Mouse (Mus musculus): ENCODE data around the gene Gatad2a. TPM values are rescaled to one million over a fixed set of nuclear protein-coding genes. Genes with fewer than 3 reads are reported as not detected.

The Gatad2a gene
- polyA plus RNA-seq, 1 experiment from 2014 or later = 54.8 TPM

- H3K27ac ChIP-seq = no peak overlapping the region
- H3K9ac ChIP-seq = no peak overlapping the region
- 39% methylated on average over 10 of the region's 10 CpGs for WGBS
- no peaks in the 10 kb centered on the region; the same call in 1 of the 2 replicates for H3K4me1 ChIP-seq
- H3K36me3 ChIP-seq = peaks cover 11% of the 10 kb centered on the region
- H3K9me3 ChIP-seq (replicated peaks) = no peaks in the 10 kb centered on the region
- H3K4me2 ChIP-seq (replicated peaks) = no peak overlapping the region
- H3K4me3 ChIP-seq = no peak overlapping the region
- H3K27me3 ChIP-seq = peaks cover 48% of the 10 kb centered on the region
- ATAC-seq (ENCODE audit: low FRiP score) = no peak
Observed at GRCm38 (mm10) chr8:69876097-69876496, 120.1 kb downstream of the Gatad2a start.

GRCm38 (mm10) chr8:69874654-69875053 lies 121.5 kb downstream of the Gatad2a start:
- no peak overlapping the region for H3K9ac ChIP-seq
- H3K27me3 ChIP-seq = peaks cover 33% of the 10 kb centered on the region
- no peaks in the 10 kb centered on the region for H3K4me1 ChIP-seq
- H3K27ac ChIP-seq = no peak overlapping the region
- no peaks in the 10 kb centered on the region for H3K9me3 ChIP-seq (replicated peaks)
- no peak overlapping the region for H3K4me2 ChIP-seq (replicated peaks)
- 76% methylated on average over 13 of the region's 13 CpGs for WGBS
- ATAC-seq (ENCODE audit: low FRiP score) = no peak
- no peak overlapping the region for H3K4me3 ChIP-seq
- peaks cover 15% of the 10 kb centered on the region for H3K36me3 ChIP-seq

DNA sequence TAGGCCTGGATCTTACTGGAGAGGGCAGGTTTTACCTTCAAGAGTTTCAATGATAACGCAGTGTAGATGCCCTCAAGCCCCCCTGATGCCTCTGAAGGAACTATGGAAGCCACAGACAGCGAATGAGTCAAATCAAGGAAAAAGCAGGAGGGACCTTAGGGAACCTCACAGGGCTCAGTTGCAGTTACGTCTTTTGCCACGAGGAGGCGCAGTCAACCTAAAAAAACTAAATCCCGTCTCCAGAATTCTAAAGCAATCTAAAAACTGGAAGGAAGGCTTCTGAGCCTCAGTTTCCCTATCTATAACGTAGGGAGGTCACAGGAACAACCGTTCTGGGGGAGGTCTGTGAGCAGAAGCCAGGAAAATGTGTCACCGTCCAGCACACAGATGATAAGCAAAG lies 122.0 kb downstream of the Gatad2a start:
- WGBS = 12% methylated on average over 9 of the region's 9 CpGs
- Histone ChIP-seq H3K36me3 (peaks cover 15% of the 10 kb centered on the region), H3K4me1 (no peaks in the 10 kb centered on the region), H3K4me2 (replicated peaks) (no peak overlapping the region), H3K27ac (no peak overlapping the region), H3K9ac (no peak overlapping the region), H3K27me3 (peaks cover 28% of the 10 kb centered on the region), H3K4me3 (no peak overlapping the region), H3K9me3 (replicated peaks) (no peaks in the 10 kb centered on the region)
- ATAC-seq (ENCODE audit: low FRiP score) = no peak

DNA sequence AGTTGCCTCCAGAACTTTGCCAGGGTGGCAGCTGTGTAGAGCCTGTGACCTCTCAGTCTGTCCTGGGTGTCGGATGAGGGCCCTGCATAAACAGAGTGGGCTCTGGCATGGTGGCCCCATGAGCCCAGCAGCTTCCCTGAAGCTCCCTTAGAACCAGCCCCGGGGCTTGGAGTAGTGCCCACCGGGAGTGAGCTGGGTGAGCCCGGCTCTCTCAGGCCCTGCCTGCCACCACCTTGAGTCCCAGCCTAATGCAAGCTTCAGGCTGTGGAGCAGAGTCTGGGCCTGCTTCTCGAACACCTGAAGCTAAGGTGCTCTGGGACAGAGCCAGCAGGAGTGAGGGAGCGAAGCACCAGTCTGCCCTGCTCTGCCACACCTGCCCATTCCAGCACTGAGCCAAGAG lies 125.3 kb downstream of the Gatad2a start:
- H3K9me3 ChIP-seq (replicated peaks) = no peaks in the 10 kb centered on the region
- no peak overlapping the region for H3K4me2 ChIP-seq (replicated peaks)
- WGBS = 82% methylated on average over 6 of the region's 6 CpGs
- no peak overlapping the region for H3K4me3 ChIP-seq
- no peak overlapping the region for H3K27ac ChIP-seq
- ATAC-seq (ENCODE audit: low FRiP score) = no peak
- no peak overlapping the region for H3K9ac ChIP-seq
- peaks cover 20% of the 10 kb centered on the region for H3K36me3 ChIP-seq
- H3K4me1 ChIP-seq = no peaks in the 10 kb centered on the region
- H3K27me3 ChIP-seq = 0 out of 2 replicates have a peak, but pooled peaks cover 4% of the 10 kb centered on the region

GRCm38 (mm10) chr8:69870003-69870765 lies 126.0 kb downstream of the Gatad2a start:
- no peaks in the 10 kb centered on the region for H3K4me1 ChIP-seq
- no peak overlapping the region for H3K4me2 ChIP-seq (replicated peaks)
- no peak for ATAC-seq (ENCODE audit: low FRiP score)
- WGBS = 85% methylated on average over 11 of the region's 11 CpGs
- H3K36me3 ChIP-seq = peaks cover 25% of the 10 kb centered on the region
- no peaks in the 10 kb centered on the region for H3K27me3 ChIP-seq
- H3K27ac ChIP-seq = no peak overlapping the region
- H3K4me3 ChIP-seq = no peak overlapping the region
- H3K9me3 ChIP-seq (replicated peaks) = no peaks in the 10 kb centered on the region
- H3K9ac ChIP-seq = no peak overlapping the region

DNA sequence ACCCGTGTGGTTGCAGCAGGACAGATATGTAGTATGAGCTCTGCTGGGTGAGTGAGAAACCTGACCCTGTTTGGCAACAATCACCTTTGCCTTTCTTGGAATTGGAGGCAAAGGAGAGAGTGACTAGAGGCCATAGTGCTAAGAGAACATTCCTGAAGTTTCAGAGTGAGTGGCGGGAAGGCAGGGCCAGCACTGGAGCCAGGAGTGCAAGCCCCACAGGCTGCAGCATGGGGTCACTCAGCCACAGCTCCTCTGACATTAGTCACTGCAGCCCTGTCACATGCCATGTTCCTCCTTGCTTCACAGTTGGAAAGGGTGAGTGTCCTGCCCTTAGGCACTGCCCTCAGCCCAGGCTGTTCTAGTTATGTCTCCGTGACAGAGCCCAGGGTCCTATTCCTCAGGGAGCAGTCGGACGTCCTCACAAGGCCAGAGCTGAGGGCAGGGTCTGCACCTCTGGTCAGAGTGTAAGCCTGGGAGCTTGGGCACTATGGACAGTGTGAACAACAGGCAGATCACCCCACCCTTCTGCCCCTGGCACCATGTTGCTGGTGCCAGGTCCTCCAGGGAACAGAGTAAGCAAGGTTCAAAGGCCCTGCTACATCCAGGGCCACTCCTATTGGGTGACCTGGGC lies 128.4 kb downstream of the Gatad2a start:
- no peak overlapping the region for H3K4me2 ChIP-seq (replicated peaks)
- no peaks in the 10 kb centered on the region for H3K4me1 ChIP-seq
- no peak for ATAC-seq (ENCODE audit: low FRiP score)
- no peak overlapping the region for H3K9ac ChIP-seq
- H3K27me3 ChIP-seq = no peaks in the 10 kb centered on the region
- no peak overlapping the region for H3K27ac ChIP-seq
- 67% methylated on average over 5 of the region's 5 CpGs for WGBS
- H3K9me3 ChIP-seq (replicated peaks) = no peaks in the 10 kb centered on the region
- no peak overlapping the region for H3K4me3 ChIP-seq
- peaks cover 35% of the 10 kb centered on the region for H3K36me3 ChIP-seq

GRCm38 (mm10) chr8:69864180-69864579 lies 132.0 kb downstream of the Gatad2a start:
- Histone ChIP-seq H3K4me1 (no peaks in the 10 kb centered on the region), H3K4me3 (no peak overlapping the region), H3K36me3 (peaks cover 34% of the 10 kb centered on the region), H3K4me2 (replicated peaks) (no peak overlapping the region), H3K27me3 (no peaks in the 10 kb centered on the region), H3K9me3 (replicated peaks) (no peaks in the 10 kb centered on the region), H3K9ac (no peak overlapping the region), H3K27ac (no peak overlapping the region)
- WGBS = 77% methylated on average over 5 of the region's 5 CpGs
- no peak for ATAC-seq (ENCODE audit: low FRiP score)

DNA sequence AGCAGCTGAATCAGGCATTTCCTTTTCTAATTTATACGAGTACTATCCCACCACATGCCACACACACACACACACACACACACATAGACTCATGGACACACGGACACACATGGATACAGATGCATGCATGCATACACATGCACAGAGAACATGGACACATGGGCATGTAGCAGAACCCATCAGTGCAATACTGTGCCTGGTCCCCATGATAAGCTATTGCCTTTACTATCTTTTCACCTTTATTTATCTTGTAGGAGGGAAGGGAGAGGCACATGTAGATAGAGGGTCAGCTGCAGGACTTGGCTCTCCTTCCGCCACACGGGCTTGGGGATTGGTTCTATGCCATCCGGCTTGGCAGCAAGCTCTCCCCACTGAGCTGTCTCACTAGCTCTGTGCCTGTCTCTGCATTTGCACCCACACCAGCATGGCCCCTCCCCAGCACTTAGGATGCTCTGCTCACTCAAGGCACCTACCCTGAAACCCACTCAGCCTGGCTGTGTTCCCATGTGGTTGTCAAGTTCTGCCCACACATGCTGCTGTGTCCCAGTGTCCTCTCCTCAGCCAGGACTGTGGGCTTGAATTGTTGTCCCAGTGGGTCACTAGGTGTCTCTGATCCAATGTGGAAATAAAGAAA lies 132.7 kb downstream of the Gatad2a start:
- Histone ChIP-seq H3K27ac (no peak overlapping the region), H3K4me3 (no peak overlapping the region), H3K36me3 (peaks cover 38% of the 10 kb centered on the region), H3K9me3 (replicated peaks) (no peaks in the 10 kb centered on the region), H3K4me2 (replicated peaks) (no peak overlapping the region), H3K4me1 (no peaks in the 10 kb centered on the region), H3K27me3 (no peaks in the 10 kb centered on the region), H3K9ac (no peak overlapping the region)
- WGBS = 93% methylated on average over 5 of the region's 5 CpGs
- no peak for ATAC-seq (ENCODE audit: low FRiP score)

DNA sequence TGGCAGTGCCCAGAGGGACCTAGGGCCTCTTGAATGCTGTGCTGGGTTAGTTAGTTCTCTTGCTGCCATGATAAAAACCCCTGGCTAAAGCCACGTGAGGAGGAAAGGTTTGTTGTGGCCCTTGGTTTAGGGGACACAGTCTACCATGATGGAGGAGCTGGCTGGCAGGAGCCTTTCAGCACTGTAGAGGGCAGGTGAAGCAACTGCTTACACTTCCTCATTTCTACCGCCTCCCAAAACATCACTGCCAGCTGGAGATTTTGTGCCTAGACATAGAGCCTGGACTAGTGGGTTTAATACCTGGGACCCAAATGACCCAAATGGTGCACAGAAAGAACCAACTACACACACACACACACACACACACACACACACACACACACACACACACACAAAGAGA lies 134.9 kb downstream of the Gatad2a start:
- no peaks in the 10 kb centered on the region for H3K4me1 ChIP-seq
- no peak overlapping the region for H3K27ac ChIP-seq
- H3K27me3 ChIP-seq = no peaks in the 10 kb centered on the region
- H3K4me3 ChIP-seq = no peak overlapping the region
- H3K9ac ChIP-seq = no peak overlapping the region
- peaks cover 37% of the 10 kb centered on the region for H3K36me3 ChIP-seq
- WGBS = 56% methylated on average over 2 of the region's 2 CpGs
- ATAC-seq (ENCODE audit: low FRiP score) = no peak
- no peak overlapping the region for H3K4me2 ChIP-seq (replicated peaks)
- H3K9me3 ChIP-seq (replicated peaks) = no peaks in the 10 kb centered on the region

GRCm38 (mm10) chr8:69860807-69861206 lies 135.4 kb downstream of the Gatad2a start:
- H3K9ac ChIP-seq = no peak overlapping the region
- H3K27me3 ChIP-seq = no peaks in the 10 kb centered on the region
- H3K27ac ChIP-seq = no peak overlapping the region
- no peaks in the 10 kb centered on the region for H3K4me1 ChIP-seq
- 59% methylated on average over 4 of the region's 4 CpGs for WGBS
- H3K4me2 ChIP-seq (replicated peaks) = no peak overlapping the region
- H3K36me3 ChIP-seq = peaks cover 33% of the 10 kb centered on the region
- no peak overlapping the region for H3K4me3 ChIP-seq
- no peak for ATAC-seq (ENCODE audit: low FRiP score)
- H3K9me3 ChIP-seq (replicated peaks) = no peaks in the 10 kb centered on the region

All from hindbrain, embryonic 12.5 days (tissue).